Mouse (Mus musculus) erythroid progenitor cell, adult 5-6 weeks (primary cell): Measurements from ENCODE around the gene Slc16a13. TPM values are rescaled to one million over a fixed set of nuclear protein-coding genes. Genes with fewer than 3 reads are reported as not detected.
A peak's percentile ranks its signal among the peaks of the same experiment; 100 is the strongest.

Experiments
- ATAC-seq: replicated peaks from 2 replicates; pipeline ENCODE4 v1.8.0; 2016; ENCODE audit warnings: moderate number of reproducible peaks, mild to moderate bottlenecking, moderate TSS enrichment, inconsistent platforms; ENCODE audit not compliant: poor library complexity, low FRiP score, severe bottlenecking
- total RNA-seq, 2 experiments: library from RNA; stranded (forward) in 1 of 2; stranded (reverse) in 1 of 2; fragments of 150-400 nt in 1 of 2; fragments of 186-747, 209-891 nt in 1 of 2; gene quantifications; 2 replicates each; pipeline versions ENCODE4 v1.2.3 to v1.2.4; 2015 to 2017; ENCODE audit warnings: low replicate concordance in 2 of 2

The Slc16a13 gene
- total RNA-seq (2015; ENCODE audit: low replicate concordance) (0.72 and 0.84 TPM in 2 replicates), total RNA-seq (2017; ENCODE audit: low replicate concordance) (0.39 and 2.3 TPM in 2 replicates)

DNA sequence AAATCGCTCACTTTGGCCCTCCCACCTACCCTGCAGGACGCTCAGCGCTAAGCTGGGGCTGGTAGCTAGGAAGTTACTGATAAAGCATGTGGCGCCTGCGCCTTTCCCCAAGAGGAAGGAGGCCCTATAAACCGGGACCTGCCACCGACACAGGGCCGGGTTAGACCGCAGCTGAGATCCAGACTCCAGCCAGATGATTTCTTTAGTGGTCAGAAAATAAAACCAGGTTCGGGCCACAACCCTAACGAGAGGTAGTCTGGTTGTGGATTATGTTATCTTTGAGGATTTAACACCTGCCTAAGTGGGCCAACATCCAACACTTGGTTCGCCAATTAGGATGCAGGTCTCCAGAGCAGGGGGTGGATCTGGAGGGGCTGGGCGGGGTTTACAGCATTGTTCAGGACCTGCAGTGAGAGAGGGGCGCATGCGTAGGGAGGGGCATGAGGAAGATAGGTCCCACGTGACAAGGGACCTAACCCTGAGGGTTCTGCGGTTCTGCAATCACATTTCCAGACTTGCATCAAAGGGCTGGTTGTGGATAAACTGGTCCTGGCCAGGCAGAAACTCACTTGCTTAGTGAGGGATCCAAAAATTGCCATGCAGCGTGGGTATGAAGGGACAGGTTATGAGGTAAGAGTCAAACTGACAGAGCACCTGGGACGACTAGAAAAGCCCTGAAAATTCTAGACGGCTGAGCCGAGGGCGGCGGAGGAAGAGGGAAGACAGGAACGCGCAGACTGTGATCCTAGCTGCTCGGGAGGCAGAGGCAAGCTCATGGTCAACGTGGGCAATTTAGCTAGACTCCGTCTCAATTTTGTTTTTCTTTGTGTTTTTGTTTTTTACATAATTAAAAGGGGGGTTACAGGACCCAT lies at the start of gene Slc16a13:
Slc16a13 (minus strand) TSS at position 334 of the 872 bp plus-strand sequence.
- peak; percentile 74 for ATAC-seq

DNA sequence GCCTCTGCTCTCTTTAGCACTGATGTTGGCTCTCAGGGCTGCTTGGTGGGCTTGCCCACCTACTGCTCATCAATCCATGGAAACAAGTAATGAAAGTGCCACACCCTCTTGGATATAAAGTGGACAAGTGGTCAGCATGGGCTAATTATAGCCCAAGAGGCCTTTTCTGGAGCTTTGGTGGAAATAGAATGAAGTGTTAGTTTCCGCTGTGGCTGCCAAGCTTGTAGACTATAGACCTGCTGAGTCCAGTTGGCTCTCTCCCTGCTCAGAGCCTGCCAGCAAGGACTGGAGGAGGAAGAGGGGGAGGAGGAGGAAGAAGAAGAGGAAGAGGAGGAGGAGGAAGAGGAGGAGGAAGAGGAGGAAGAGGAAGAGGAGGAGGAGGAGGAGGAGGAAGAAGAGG lies 45.5 kb upstream of the Slc16a13 start:
- no peak for ATAC-seq

DNA sequence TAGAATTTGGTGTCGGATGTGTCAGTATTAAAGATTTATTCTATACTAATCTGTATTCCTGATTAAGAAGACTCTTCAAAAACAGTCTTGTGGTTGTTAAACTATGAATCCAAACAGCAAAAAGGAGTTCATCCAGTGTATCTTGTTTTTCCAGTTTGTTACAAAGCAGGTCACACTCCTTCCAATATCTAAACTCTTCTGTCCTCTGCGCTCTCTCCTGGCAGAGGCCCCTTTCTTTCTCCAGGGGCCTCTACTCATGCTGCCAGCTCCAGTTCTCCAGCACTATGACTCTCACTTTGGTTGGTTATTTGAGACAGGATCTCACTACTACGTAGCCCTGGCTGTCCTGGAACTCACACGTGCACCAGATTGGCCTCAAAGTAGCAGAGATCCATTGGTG lies 45.0 kb upstream of the Slc16a13 start:
- no peak for ATAC-seq

DNA sequence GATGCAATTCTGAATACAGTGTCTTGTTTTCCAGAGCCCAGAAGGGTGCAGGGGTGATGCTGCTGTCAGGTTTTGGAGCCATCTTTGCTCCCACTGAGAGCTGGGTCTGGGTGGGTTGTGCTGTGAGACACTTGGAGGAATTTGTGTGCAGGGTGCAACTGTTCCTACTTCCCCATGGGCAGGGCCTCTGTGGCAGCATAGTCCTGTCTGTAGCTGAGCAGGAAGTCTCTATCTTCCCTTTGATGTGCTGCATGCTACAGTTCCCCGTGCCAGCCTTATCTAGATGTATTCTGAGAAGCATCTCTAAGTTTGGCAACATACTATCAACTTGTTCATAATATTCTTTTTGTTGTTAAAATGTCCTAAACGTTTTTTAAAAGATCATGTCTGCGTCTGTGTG lies 44.4 kb upstream of the Slc16a13 start:
- ATAC-seq: no peak

DNA sequence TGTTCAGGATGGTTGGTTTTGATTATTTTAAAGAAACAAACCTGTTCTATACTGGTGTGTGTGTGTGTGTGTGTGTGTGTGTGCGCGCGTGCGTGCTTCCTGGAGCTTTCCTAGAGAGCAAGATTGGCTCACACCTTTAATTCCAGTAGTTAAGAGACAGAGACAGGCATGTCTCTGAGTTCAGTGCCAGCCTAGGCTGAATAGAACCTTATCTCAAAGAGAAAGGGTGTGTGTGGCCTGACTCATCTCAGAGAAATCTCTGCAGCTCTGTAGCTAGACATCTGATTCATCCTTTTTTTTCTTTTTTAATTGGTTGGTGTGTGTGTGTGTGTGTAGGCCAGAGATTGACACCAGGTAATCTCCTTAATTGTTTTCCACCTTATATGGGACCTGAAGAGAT lies 38.2 kb upstream of the Slc16a13 start:
- no peak for ATAC-seq

DNA sequence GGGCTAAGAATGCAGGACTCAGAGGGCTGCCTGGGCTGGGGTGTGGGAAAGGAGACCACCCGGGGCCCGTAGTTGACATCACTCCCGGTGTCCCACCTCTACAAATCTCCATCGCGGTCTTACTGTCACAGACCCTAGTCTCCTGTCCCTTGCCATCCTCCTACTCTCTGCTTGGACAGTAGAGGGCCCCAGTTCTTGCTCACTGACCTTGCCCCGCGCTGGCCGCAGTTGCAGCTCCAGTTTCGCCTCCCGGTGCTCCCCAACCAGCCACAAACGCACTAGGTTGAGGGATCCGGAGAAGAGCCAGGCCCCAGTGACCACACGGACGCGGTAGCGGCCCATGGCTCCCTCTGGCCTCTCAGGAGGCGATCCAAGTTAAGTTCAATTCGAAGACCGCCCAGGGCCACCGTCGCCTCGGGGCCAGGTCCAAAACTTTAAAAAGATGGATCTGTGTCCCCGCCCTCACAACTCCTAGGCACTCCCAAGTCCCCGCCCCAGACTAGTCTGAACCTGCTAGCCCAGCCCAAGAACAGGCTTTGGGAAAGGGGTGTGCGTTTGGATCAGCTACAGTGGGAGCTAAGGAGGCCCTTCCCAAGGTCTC lies 34.2 kb upstream of the Slc16a13 start, which contains the start of gene Alox12:
Alox12 (minus strand) TSS at position 423 of the 601 bp plus-strand sequence.
- ATAC-seq: no peak

DNA sequence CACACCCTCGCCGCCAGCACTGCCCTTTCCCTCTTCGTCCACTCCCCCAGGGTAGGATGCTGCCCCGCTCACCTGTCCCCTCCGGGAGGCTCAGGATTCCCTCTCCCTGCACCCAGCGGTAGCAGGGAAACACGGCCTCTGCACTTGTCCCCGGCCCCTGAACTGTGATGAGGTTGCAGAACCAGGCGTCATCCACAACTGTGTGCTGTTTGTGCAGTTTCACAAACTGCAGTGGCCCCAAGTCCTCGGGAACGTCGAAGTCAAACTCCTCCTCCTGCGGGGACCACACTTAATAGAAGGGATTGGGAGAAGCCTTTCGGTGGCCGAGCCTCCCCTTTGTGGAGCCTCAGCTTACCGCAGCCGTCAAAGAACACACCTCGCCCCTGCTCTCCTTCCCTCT lies 33.5 kb upstream of the Slc16a13 start:
- ATAC-seq: no peak

DNA sequence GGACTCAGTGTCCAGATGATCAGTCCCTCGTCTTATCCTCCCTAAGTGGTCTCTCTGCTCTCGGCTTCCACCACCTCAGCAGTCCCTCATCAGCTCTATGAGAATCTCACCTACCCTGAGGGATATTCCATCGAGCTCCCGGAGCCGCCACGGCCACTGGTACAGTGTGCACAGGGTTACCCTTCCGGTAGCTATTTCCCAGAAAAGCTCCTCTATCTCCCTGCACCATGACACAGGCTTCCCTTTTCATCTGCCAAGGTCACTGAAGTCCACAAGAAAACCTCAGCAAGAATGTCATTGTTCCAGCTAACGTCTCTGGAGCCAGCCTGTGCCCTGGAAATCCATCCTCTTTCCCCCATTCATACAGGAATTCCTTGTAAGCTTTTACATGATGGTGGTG lies 31.0 kb upstream of the Slc16a13 start:
- ATAC-seq: no peak

DNA sequence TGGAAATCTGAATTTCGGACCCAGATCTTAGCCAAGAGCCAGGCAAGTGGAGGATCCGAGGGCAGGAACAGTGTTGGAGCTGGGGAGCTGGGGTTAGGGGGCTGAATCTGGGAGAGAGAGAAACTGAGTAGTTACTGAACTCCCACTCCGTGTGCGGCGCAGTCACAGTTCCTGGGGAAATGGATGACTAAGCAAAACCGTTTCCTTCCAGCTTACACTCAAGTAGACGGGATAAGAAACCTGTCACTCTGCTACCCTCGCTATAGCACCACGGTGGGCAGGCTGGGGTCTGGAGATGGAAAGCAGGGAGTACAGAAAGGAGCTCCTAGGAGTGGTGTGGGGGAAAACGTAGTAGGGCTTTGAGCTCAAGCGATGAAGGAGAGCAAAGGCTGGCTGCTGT lies 29.3 kb upstream of the Slc16a13 start:
- no peak for ATAC-seq

DNA sequence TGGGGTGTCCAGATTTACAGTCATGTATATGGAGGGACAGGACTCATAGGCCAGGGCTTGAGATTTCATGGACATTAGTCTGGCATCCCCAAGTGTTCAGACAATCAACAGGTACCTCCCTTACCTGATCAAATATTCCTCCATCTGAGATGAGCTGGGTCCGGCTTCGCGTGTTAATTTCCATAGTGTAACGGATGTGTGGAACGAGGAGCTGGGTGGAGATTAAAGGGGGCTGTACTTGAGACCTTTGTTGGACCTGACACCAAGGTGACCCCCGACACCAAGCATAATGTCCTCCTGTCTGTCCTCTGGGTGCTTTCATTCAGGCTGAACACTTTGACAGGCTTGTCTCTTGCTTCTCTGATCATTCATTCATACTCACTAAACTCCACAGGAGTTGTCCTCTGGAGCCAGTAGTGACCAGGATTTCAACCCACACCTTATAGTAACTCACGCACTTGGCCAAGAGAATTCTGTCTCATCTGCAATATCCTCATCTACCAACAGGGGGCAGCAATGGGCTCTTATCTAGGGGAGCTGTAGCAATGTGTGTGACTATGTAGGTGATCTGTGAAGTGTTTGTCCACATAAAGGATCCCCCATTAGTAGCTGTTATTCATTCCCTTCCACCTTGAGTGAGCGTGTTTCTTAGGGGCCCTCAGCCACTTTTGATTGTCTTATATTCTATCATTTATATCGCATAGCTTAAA lies 26.4 kb upstream of the Slc16a13 start:
- ATAC-seq: no peak

DNA sequence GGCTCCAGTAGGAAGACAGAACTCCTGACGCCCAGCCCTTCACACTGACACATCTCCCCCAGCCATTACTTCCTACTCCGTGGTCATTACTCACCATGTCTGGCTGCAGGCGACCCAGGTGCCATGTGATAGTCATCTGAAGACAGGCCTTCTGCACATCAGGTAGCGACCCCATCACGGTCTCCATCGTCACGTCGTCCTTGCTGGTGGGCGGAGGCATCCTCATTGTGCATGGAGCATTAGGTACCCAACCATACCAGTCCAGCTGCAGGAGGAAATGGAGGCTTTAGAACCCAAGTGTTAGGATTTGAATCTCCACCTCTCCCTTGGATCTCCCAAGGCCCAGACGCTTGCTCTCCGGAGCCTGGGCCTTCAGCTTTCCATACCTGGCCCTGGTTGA lies 21.7 kb upstream of the Slc16a13 start:
- ATAC-seq: no peak

DNA sequence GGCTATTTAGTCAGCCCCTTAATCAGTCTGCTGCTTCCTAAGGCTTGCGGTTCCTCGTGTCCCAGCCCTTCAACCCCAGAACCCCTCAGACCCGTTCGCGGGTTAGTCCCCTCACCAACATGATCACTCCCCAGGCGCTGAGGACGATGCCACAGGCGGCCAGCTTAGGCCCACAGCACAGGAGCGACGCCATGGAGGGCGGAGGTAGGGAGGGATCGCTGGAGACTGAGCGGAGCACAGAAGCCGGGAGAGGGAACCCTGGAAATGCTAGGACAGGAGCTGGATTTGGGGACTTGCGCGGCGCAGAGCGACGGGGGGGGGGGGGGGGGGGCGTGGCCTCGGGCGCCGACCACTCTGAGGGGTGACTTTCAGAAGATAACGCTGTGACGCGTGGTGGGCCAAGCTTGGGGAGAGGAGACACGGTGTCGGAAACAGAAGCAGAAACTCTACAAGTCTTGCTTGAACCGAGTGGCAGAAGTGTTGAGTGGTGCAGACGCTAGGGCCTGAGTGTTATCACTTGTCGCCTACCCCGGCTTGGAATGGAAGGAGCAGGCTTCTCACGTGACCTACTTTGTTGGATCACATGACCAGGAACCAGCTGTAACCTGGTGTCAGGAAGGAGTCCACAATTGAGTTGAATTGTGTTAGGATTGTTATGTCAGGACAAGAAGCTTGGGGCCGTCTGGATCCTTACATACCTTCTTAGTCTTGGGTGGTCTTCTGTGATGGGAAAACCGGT lies 18.8 kb upstream of the Slc16a13 start, which contains the start of the genes Gm21988 and Rnasek:
Gm21988 (minus strand) TSS at position 290 of the 739 bp plus-strand sequence.
Rnasek (minus strand) TSS at position 302 of the 739 bp plus-strand sequence.
- ATAC-seq: peak; percentile 68

DNA sequence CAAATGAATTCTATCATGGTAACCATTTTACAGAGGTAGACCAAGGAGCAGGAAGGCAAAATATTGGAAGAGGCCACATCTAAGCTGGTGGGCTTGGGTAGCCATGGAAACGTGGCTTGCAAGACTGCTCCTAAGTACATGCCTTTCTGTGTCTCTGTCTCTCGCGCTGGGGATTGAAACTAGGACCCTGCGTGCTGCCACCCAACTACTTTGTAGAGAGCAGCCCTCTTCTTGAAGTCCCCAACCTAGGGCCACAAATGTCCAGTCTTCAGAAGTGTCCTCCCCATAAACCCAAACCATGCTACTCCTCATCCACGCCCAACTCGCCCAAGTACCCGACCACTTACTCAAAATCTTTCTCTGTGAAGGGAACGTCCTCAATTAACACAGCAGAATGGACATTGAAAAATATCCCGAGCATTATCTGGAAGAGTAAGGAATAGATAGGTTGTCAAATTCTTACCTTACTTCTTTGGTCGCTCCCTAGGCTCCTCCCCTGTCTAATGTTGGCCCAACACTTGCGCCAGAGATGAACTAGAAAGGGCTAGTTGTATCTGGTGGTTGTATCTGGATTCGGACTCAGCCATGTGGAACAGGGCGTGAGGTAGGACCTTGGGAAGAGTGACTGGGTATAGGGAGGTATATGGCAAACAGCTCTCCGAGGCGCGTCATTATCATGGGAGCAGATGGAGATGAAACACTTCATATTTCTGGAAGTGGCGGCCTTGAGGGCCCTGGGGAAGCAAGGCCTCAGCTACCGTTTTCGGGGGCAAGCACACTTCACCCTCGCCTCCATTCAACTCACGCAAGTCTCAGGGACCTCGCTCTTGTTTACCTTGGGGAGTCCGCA lies 18.0 kb upstream of the Slc16a13 start:
- peak; percentile 21; the same call in 1 of the 2 replicates for ATAC-seq

DNA sequence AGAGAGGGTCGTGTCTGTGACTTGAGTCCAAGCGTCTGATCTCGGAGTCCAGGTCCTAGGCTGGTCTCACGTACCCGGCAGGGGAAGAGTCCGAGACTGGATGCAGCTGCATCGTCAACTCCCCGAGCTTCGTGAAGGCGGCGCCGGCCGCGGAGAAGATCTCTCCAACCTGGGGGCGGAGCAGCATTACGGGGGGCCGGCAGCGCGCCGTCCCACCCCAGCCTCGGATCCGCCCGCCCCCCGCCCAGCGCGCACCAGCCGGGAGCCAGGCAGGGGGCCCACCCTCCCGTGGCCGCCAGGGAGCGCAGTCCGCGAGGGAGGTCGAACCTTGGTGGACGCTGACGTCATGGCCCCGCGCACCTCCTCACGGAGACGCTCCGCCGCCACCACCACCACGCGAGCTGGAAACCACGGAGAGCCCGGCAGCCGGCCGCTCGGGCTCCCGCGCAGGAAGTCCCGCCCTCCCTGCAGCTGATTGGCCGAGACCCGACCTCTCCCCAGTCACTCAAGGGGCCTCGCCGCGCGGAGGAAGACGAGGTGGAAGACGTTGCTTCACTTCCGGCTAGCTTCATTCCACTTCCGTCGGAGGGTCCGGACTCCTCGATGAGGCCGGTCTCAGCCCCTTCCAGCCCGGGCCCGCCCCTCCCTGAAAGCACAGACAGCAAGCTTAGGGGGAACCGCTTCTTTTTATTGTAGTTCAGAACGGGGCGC lies 16.7 kb upstream of the Slc16a13 start, which contains the start of gene 0610010K14Rik:
0610010K14Rik (minus strand) TSS at position 458 of the 711 bp plus-strand sequence.
- ATAC-seq: peak; percentile 85

DNA sequence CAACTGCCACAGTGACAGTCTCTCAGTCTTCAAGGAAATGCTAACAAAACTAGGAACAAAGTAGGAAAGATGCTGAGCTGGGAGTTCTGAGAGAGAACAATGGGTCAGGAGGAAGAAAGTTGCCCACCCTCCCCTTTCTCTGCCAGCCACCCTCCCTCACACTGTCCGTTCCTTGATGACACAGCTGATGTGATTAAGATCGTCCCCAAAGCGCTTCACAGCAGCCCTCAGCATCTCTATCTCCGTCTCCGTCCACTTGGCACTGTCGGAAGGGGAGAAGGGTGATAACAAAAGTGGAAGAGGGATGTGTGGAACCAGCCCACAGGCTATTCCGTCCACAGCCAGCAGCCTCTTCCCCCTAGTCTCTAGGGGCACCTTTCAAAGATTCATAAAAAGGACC lies 15.9 kb upstream of the Slc16a13 start:
- no peak for ATAC-seq

DNA sequence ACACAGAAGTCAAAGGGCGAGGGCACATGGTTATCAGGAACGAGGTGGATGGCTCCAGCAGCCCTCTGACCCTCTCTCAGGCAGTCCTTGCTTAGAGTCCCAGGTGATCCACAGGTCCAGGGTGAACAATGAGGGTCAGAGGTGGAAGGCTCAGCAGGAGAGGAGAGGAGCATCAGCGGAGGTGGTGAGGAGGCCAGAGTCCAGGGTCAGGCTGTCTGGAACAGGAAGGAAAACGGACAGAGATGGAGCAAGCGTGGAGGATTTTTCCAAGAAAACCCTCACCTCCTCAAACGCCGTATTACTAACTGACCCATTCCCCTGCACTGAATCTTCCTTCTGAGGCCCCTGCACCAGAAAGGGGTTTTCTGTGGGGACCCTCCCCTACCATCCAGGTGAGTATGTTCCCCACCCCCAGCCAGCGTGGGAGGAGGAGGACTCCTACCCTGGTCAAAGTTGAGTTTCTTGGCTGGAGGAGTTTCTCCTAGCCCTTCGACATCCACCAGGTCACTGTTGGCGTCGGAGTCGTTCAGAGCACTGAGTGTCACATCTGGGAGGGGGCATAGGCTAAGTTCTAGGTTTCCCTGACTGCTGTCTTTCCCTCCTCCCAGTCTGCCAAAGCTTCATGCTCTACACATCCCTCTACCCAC lies 14.5 kb upstream of the Slc16a13 start:
- ATAC-seq: no peak

DNA sequence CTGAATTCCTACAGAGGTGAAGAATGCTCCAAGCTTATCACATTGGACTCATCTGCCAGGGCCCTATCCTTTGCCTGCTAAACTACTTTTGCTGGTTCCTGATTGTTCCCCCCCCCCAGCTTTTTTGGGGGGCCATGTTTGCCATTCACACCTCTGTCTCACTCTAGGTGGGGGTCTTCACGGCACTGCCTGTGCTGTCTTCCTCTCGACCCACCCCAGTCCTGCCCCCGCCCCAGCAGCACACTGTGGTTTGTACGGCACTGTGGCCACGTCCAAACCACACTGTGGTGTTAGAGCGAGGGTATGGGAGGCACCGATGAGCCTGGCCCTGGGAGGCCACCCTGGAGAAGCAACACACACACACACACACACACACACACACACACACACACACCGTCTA lies 13.6 kb upstream of the Slc16a13 start:
- no peak for ATAC-seq

DNA sequence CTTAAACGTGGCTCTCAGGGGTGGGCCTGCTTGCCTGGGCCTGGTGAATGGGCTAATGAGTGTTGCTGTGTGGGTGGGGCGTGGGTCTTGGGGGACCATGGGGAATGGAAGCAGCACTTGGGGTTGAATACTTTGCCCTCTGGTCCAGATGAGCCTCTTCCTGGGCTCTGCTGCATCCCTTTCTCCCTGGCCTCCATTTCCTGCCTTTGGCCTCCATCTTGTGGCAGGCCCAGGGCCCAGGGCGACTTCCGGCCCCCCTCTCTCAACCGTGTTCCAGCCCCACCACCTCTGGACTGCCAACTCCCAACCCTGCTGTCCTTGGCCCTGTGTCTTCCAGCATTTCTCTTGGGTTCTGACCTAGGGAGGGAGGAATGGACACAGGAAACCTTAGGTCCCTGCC lies 13.2 kb upstream of the Slc16a13 start:
- no peak for ATAC-seq
